Mouse (Mus musculus): Measurements from ENCODE around the gene Hspa1l. TPM values are rescaled to one million over a fixed set of nuclear protein-coding genes. Genes with fewer than 3 reads are reported as not detected.
"Not testable (repeated sequence)": the region's sequence is repeated elsewhere in the genome, so short reads cannot be mapped to it uniquely, and the experiment has no call there.

Gene Hspa1l
- total RNA-seq (2021), result under 1 TPM; 0.42 to 0.48 TPM

DNA sequence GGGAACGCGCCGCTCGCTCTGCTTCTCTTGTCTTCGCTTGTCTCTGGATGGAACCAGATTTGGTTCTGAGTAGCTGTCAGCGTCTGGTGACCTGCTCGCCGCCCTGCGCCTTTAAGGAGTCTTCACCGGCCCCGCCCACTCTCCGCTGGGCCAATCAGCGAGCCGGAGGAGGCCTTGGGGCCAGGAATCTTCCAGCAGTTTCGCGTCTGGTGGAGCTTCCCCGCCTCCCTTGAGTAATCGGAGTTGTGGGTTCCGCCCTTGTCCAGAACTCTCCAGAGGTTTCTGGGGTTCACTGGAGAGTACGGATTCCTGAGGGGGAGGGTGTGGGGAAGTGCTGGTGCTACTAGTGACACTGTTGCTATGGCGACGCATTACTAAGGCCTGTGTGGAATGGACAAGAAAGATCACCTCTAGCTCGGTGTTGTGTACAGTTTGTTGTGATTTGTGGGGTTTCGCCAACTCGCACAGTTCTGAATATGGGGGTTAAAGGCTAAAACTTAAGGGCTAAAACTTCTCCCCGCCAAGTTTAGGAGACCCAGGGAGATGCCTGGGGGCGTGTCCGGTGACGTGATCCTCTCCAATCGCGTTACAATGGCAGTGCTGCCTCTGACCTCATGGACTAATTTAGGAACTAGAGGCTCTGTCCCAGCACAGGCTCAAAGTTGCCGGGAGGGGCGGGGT lies at the start of gene Hspa1l, which contains the start of gene Hspa1a:
Gene Hspa1l (plus strand): TSS at position 635 of the 681 bp plus-strand sequence.
Gene Hspa1a (minus strand): TSS at position 88 of the 681 bp plus-strand sequence.
- peak; percentile 76 to 82 for DNase-seq

GRCm38 (mm10) chr17:34922939-34923338 lies 49.6 kb upstream of the Hspa1l start:
- DNase-seq, result no peak

- no peak for DNase-seq
Observed at GRCm38 (mm10) chr17:34924258-34924657, 48.2 kb upstream of the Hspa1l start.

DNA sequence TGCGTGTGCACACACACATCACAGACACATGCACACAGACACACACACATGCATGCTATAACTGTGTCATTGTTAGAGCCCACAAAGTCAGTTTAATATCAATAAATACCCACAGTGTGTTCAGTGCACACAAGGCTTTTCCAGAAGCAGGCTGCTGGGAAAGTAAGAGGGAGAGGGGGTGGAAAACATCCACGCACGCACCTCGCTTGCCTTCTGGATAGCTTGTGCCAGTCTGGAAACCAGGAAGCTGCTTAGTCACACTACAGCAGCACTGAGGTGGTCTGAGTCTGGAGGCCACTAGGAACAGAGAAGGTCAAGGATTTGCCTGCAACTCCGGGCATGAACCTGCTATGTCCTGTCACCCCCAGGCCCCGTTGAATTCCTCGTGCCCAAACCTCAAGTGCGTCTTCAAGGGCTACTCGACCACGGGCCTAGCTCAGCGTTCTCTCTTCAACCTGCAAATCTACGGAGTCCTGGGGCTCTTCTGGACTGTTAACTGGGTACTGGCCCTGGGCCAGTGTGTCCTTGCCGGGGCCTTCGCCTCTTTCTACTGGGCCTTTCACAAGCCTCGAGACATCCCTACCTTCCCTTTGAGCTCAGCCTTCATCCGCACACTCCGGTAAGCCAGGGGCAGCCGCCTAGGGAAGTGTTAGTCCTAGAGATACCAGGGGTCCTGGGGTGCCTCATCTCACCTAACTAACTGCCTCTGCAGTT lies 45.0 kb upstream of the Hspa1l start:
- DNase-seq, result no peak

DNA sequence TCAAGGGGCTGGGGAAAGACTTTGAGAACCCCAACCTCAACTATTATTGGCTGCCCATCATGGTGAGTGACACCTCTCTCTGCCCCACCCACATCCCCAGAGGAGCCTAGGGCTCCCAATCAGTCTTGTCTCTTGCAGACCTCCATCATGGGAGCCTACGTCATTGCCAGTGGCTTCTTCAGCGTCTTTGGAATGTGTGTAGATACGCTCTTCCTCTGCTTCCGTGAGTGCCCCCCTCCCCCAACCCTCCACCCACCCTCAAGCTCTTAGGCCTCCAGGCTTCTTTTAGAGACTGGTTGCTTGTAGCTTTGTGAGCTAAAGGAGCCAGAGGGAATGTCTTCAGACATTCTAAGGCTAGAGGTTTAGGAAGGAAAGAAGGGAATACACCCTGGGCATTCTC lies 43.7 kb upstream of the Hspa1l start:
- no peak for DNase-seq

DNA sequence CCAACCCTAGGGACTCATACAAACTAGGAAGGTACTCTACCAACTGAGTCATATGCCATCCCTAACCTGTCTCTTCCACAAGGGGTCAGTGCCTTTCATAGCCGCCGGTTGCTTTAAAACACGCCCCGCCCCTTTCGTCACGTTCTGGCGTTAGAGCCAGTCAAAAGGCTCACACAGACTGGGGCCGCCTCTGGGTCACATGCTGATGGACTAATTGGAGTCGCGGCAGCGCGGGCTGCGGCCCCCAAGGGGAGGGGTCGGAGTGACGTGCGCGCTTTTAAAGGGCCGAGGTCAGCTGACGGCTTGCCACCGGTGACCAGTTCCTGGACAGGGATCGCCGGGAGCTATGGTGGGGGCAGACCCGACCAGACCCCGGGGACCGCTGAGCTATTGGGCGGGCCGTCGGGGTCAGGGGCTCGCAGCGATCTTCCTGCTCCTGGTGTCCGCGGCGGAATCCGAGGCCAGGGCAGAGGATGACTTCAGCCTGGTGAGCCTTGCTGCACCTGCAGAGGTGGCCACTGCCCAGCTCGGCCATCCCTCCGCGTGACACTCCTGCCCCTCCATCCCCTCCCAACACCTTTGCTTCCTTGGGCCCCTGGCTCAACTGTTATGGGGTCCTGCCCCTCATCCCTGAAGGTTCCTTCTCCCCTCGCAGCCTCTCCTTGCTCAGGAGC lies 41.3 kb upstream of the Hspa1l start, which contains the start of gene Neu1:
Gene Neu1 (plus strand): TSS at position 193 of the 674 bp plus-strand sequence.
- DNase-seq, result peak; percentile 96 to 98

GRCm38 (mm10) chr17:34931735-34932098 lies 40.8 kb upstream of the Hspa1l start:
- peak; percentile 31 to 36 for DNase-seq

- DNase-seq, result no peak
Observed at GRCm38 (mm10) chr17:34932287-34932686, 40.2 kb upstream of the Hspa1l start.

DNA sequence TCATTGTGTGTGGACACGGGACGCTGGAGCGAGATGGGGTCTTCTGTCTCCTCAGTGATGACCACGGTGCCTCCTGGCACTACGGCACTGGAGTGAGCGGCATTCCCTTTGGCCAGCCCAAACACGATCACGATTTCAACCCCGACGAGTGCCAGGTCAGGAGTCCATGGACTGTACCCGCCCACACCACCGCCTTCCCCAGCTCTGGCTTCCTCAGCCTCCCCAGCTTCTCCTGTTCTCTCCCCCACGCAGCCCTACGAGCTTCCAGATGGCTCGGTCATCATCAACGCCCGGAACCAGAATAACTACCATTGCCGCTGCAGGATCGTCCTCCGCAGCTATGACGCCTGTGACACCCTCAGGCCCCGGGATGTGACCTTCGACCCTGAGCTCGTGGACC lies 38.5 kb upstream of the Hspa1l start:
- no peak for DNase-seq

DNA sequence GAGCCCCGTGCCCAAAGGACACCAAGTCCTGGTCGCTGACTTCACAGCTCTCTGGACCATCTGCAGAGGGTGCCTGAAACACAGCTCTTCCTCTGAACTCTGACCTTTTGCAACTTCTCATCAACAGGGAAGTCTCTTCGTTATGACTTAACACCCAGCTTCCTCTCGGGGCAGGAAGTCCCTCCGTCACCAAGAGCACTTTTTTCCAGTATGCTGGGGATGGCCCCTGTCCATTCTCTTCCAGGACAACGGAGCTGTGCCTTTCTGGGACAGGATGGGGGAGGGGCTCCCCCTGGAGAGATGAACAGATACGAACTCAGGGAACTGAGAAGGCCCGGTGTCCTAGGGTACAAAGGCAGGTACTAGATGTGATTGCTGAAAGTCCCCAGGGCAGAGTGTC lies 37.7 kb upstream of the Hspa1l start:
- DNase-seq, result no peak

GRCm38 (mm10) chr17:34937960-34938505 lies 34.5 kb upstream of the Hspa1l start:
- no peak for DNase-seq

DNA sequence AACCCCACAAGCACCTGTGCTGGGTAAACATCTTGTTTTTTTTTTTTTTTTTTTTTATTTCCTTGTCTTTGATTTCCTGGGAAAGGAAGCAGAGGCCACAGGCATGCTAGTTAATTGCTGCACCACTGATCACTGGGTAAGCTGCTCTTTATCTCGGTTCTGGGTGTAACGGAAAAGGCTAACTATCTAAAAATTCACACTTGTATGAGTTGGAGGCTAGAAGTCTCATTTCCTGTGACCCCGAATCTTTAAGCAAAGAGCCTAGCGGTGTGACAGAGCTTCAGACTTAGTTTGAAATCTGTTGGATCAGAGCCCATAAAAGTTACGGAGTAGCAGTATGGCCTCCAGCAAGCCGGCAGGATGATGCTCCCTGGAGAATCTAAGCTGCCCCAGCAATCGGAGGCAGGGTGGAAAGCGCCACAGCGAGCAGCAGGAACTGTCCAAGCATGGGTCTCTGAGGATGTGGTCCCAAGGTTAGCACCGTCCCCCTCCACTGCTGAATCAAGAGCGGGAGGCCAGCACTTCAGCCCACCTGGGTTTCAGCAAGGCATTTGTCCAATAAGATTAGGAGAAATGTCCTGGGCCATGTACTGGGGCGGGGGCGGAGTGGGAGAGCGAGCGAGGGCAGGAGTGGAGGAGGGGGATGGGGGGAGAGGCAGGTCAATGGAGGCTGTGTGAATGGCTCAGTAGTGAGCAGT lies 31.0 kb upstream of the Hspa1l start:
- no peak for DNase-seq

GRCm38 (mm10) chr17:34943128-34943815 lies 29.2 kb upstream of the Hspa1l start:
- DNase-seq, result no peak

- DNase-seq, result no peak
Observed at GRCm38 (mm10) chr17:34944362-34944761, 28.1 kb upstream of the Hspa1l start.

DNA sequence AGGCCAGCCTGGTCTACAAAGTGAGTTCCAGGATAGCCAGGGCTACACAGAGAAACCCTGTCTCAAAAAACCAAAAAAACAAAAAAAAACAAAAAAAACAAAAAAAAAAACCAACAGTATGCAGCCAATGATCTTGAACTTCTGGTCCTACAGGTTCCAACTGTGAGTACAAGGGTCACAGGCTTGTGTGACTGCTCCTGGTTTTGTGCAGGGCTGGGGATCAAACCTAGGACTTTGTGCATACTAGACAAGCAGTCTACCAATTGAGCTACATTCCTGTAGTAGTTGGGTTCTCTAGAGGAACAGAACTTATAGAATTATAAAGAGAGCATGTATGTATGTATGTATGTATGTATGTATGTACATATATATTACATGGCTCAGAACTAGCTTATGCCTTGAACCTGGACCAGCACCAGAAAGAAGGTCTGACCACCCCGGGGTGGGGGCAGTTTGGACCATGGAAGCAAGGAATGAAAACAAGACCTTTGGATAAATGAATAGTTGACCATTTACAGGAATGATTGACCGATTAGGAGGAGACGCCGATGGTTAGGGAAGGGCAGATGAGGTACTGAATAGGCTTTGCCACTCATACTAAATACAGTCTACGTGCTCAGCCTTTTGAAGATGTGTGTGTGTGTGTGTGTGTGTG lies 25.9 kb upstream of the Hspa1l start:
- DNase-seq, result no peak

GRCm38 (mm10) chr17:34947606-34948005 lies 24.9 kb upstream of the Hspa1l start:
- no peak for DNase-seq

- not testable (repeated sequence) for DNase-seq
Observed at GRCm38 (mm10) chr17:34948721-34949552, 23.6 kb upstream of the Hspa1l start.

GRCm38 (mm10) chr17:34949553-34949969 lies 22.9 kb upstream of the Hspa1l start:
- DNase-seq, result no peak

GRCm38 (mm10) chr17:34950514-34951455 lies 21.7 kb upstream of the Hspa1l start:
- no peak for DNase-seq

All from layer of hippocampus, postnatal 36 days (tissue).